Mouse (Mus musculus): ENCODE results near the gene Tspo. TPM values are rescaled to one million over a fixed set of nuclear protein-coding genes. Genes with fewer than 3 reads are reported as not detected.
A peak's percentile ranks its signal among the peaks of the same experiment; 100 is the strongest.

Gene Tspo
- total and polyA plus RNA-seq, 3 experiments, result 20.8 to 70.3 (median 42.4) TPM

- peak; percentile 49; the same call in 1 of the 2 replicates for TF ChIP-seq ZMIZ1 (IDR thresholded peaks at IDR 0.05; ENCODE audit: low read depth, low read length)
- TF ChIP-seq CTCF (conservative IDR thresholded peaks at IDR 0.05 in 1 of 2, IDR thresholded peaks at IDR 0.05 in 1 of 2; ENCODE audit: low read depth in 2 of 2, low read length in 2 of 2), result no peak
- TF ChIP-seq UBTF (IDR thresholded peaks at IDR 0.05; ENCODE audit: low read depth, low read length), result peak; percentile 85; the same call in 1 of the 2 replicates
Observed at GRCm38 (mm10) chr15:83555161-83555974, 8.0 kb upstream of the Tspo start (continued).

- no peaks in the 10 kb centered on the region for H3K27me3 ChIP-seq (replicated peaks)
- H3K4me3 ChIP-seq (replicated peaks in 1 of 3; ENCODE audit: low read depth in 2 of 3, low read length in 2 of 3, poor library complexity in 1 of 3), result no peak overlapping the region
- H3K79me2 ChIP-seq (replicated peaks; ENCODE audit: control insufficient read depth, extremely low read depth, insufficient read depth, poor library complexity, severe bottlenecking), result no peaks in the 10 kb centered on the region
- H3K27ac ChIP-seq (ENCODE audit: insufficient read depth, low read depth), result no peak overlapping the region
- in situ Hi-C loops (cut with MboI; ENCODE audit: low pct_ligation_motif_present, low pct_unique_long_range_greater_than_20kb, low sequenced_read_pairs) (no loop called here), dilution Hi-C loops (cut with MboI; ENCODE audit: extremely low pct_ligation_motif_present, extremely low pct_unique_long_range_greater_than_20kb, low sequenced_read_pairs) (no loop called here)
- H3K36me3 ChIP-seq (replicated peaks in 1 of 2; ENCODE audit: control insufficient read depth in 1 of 2, insufficient read depth in 1 of 2, low read length in 1 of 2), result no peaks in the 10 kb centered on the region
- H3K9me3 ChIP-seq (replicated peaks; ENCODE audit: low read length), result no peaks in the 10 kb centered on the region
- DNase-seq (ENCODE audit: extremely low read depth), result peak; percentile 41
- H3K4me1 ChIP-seq (ENCODE audit: control insufficient read depth in 1 of 2, insufficient read depth in 2 of 2), result peaks cover 5 to 40% of the 10 kb centered on the region in 2 experiments
- TF ChIP-seq ELF1 (IDR thresholded peaks at IDR 0.05; ENCODE audit: low read depth, low read length) (peak; percentile 38; the same call in 1 of the 2 replicates), UBTF (IDR thresholded peaks at IDR 0.05; ENCODE audit: low read depth, low read length) (no peak), RAD21 (IDR thresholded peaks at IDR 0.05; ENCODE audit: low read depth, low read length) (no peak; the same call in 1 of the 2 replicates), CHD2 (IDR thresholded peaks at IDR 0.05; ENCODE audit: low read length) (peak; percentile 69), HCFC1 (IDR thresholded peaks at IDR 0.05; ENCODE audit: low read depth, low read length) (0 out of 2 replicates have a peak, but pooled peaks have one; percentile 19), MYC (IDR thresholded peaks at IDR 0.05; ENCODE audit: low read depth, low read length) (no peak), EP300 (IDR thresholded peaks at IDR 0.05; ENCODE audit: low read length) (peak; percentile 61), TCF12 (IDR thresholded peaks at IDR 0.05; ENCODE audit: low read depth, low read length) (no peak), MAFK (IDR thresholded peaks at IDR 0.05; ENCODE audit: insufficient replicate concordance, low read length) (no peak), SMC3 (IDR thresholded peaks at IDR 0.05; ENCODE audit: low read depth, low read length) (no peak), GABPA (IDR thresholded peaks at IDR 0.05; ENCODE audit: insufficient replicate concordance, low read depth, low read length) (no peak), POLR2AphosphoS2 (IDR thresholded peaks at IDR 0.05; ENCODE audit: low read depth, low read length) (no peak), ETS1 (conservative IDR thresholded peaks at IDR 0.05; ENCODE audit: low read depth, low read length) (0 out of 2 replicates have a peak, but pooled peaks have one; percentile 5), KAT2A (IDR thresholded peaks at IDR 0.05; ENCODE audit: insufficient replicate concordance, low read length) (no peak), PAX5 (IDR thresholded peaks at IDR 0.05; ENCODE audit: low read length) (no peak), SIN3A (IDR thresholded peaks at IDR 0.05; ENCODE audit: low read length) (no peak), ZNF384 (IDR thresholded peaks at IDR 0.05; ENCODE audit: low read depth, low read length) (peak; percentile 93), IRF4 (IDR thresholded peaks at IDR 0.05; ENCODE audit: low read depth, low read length) (peak; percentile 84), NRF1 (IDR thresholded peaks at IDR 0.05; ENCODE audit: low read depth, low read length) (no peak), USF1 (IDR thresholded peaks at IDR 0.05; ENCODE audit: low read depth, low read length) (no peak)
- H3K9ac ChIP-seq (ENCODE audit: insufficient read depth, low read depth), result no peak overlapping the region
- no peak overlapping the region; the same call in 1 of the 2 replicates for H3K4me2 ChIP-seq (ENCODE audit: insufficient read depth, low read depth, poor library complexity, severe bottlenecking)
Observed at GRCm38 (mm10) chr15:83560941-83561477, 2.4 kb upstream of the Tspo start.
